Mouse (Mus musculus): ENCODE measurements around the gene Cdkl1. TPM values are rescaled to one million over a fixed set of nuclear protein-coding genes. Genes with fewer than 3 reads are reported as not detected.

The Cdkl1 gene
- not detected for polyA plus RNA-seq (2017; shearing (Covaris generic))

DNA sequence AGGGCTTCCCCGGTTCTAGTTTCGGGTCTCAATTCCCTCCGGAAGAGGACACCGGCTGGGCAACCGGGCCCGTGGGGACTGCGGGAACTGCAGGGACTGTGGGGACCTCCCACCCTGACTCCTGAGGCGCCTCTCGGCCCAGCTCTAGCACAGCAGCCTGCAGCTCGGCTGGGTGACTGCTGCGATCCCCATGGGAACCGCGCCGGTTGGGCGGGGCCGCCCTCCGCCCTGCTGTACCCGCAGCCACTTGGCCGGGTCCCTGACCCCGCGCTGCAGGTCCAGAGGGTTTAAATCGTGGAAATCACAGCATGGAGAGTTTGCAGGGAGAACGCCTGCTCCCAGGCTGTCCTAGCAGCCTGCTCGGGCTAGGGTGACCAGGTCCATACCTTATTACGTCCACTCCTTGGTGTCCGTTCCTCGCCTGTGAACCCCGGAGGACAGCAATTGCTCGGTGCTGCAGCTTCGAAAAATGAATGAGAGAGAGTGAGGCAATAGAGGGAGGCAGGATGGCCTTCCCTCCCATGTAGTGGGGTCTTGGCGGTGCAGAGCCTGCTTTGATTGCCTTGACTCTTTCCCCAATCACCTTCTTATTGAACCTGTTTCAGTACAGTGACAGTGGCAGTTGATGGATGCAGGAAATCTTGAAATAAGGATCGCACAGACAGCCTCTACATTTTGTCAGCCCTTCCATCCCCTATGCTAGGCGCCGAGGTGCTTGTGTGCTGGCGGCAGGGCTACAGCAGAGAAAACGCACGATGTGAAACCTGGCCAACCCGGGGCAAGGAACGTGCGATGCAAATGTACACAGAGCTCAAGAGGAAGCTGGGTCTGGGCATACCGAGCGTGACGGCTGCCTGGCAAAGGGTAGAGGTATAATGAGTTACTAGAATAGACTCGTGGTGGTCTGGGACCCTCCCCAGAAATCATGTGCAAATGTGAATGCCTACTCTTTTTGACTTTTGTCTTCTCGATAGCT, at the start of gene Cdkl1:
Cdkl1 (minus strand) TSS at position 738 of the 976 bp plus-strand sequence.

DNA sequence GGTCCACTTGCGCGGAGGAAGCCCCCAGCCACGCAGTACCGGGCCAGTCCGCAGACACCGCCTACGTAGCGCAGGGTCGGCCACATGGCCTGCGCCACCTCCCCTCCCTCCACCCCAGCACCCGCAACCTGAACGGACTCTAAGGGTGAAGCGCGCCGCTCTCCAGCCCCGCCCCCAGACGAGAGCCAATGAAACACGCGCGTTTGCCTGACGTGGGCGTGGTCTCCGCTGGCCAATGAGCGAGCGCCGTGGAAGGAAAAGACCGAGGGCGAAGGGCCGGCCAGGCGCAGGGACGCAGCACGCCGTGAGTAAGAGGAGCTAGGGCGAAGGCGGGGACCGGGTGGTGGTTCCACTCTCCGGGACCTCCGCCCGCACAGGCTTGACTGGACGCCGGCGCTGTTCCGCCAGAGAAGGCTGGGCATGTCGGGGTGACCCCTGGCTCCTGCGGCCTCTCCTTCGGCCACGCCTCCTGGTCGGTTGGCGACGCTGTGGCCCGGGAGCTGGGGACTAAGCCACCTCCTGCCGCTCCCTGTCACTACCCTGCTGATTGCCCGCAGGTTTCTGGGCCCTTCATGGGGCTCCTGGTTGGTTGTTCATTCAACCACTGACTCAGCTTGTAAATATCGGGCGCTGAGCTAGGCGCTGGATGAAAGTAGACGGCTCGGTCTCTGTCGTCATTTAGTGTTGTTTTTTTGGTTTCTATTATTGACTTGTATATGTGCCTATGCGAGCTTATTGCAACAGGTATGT, 66.2 kb downstream of the Cdkl1 start, which contains the start of the genes L2hgdh and Atp5s:
L2hgdh (minus strand) TSS at position 163 of the 750 bp plus-strand sequence.
Atp5s (plus strand) TSS at position 240 of the 750 bp plus-strand sequence.

Other genes with a start within 250 kb of the Cdkl1 start
- gene Vcpkmt, start 208.2 kb downstream of the Cdkl1 start, polyA plus RNA-seq (2017; shearing (Covaris generic)): 4.5 TPM
- 5.4 TPM for gene Sos2, start 109.4 kb downstream of the Cdkl1 start, polyA plus RNA-seq (2017; shearing (Covaris generic))
- gene L2hgdh, start 66.4 kb downstream of the Cdkl1 start, polyA plus RNA-seq (2017; shearing (Covaris generic)): 6.7 TPM
- 29.1 TPM for gene Atp5s, start 66.3 kb downstream of the Cdkl1 start, polyA plus RNA-seq (2017; shearing (Covaris generic))
- 0.33 TPM for gene Atl1, start 101.3 kb upstream of the Cdkl1 start, polyA plus RNA-seq (2017; shearing (Covaris generic))
- 2.0 TPM for gene Map4k5, start 101.9 kb upstream of the Cdkl1 start, polyA plus RNA-seq (2017; shearing (Covaris generic))
- gene Sav1, start 195.7 kb upstream of the Cdkl1 start, polyA plus RNA-seq (2017; shearing (Covaris generic)): 0.81 TPM